Mouse (Mus musculus): ENCODE measurements around the gene Ecd.

The Ecd gene

DNA sequence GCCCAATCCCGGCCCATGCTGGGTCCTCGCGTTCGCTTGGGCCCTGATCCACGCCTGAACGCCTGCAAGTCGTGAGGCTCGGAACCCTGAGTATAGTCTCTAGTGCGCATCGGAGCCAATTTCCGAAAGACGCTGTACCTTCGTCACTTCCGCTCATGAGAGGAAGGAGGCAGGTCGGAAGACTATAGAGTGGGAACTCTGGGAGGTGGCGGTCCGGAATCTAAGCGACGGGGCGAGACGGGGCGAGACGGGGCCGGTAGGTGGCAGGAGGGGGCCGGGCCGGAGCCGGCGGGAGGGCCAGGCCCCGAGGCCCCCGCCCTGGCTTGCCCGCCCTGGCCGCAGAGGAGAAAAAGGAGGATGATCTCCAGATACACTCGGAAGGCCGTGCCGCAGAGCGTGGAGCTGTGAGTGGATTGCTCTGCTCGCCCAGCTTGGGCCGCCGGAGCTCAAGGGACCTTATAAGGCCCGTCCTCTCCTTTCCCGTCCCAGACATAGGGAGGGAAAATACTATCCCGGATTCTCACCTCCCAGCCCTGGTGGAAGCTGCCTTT is at the start of gene Ecd, which contains the start of gene Fam149b:
Ecd (minus strand) TSS at position 131 of the 551 bp plus-strand sequence.
Fam149b (plus strand) TSS at position 172 of the 551 bp plus-strand sequence.
- peak; percentile 96 for DNase-seq (ENCODE audit: extremely low spot score)

DNA sequence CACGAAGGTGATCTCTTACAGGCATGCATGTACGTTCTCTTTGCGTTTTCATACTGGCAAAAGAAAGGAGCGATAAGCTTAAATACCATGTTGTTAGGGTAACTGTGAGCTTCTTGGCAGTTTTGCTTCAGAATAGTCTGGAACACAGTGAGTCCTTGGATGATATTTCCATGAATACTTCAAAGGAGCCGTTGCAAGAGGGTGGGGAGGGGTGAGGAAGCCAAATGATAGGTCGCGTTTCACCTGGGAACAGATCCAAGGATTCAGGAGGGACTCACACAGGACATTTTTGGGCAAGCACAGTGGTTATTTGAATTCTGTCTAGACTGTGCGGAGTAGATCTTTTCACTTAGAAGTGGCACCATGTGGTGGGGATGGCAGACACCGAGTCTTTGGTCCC is 49.3 kb upstream of the Ecd start:
- DNase-seq (ENCODE audit: extremely low spot score) = no peak

DNA sequence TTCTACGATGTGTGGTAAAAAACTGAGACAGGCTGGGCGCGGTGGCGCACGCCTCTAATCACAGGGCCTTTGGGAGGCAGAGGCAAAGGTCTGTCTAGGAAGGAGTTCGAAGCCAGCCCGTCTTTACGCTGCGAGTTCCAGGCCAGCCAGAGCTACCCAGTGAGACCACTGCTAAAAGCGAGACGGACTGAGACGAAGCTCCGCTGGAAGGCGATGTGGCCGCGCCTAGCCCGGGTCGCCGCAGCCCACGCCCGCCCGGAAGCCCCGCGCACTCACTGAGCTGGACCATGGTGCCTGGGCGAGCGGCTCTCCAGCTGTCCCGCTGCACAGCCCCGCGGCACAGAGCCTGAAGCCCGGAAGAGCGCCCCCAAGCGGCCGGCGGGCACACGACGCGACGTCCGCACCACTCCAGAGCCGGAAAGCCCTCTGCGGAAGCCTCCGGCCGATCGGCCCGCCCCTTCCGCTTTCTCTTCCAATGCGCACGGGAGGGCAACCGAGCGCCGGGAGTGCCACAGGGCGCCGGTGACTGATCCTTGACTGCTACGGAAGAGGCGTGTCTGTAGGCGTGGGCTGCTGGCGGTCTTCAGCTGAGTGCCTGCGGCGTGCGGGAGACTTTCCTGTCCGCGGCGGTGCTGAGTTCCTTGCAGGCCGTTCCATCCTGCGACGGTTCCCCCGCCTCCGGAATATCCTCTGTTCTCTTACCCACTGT is 45.4 kb upstream of the Ecd start, which contains the start of gene Mrps16:
Mrps16 (minus strand) TSS at position 430 of the 709 bp plus-strand sequence.
- DNase-seq (ENCODE audit: extremely low spot score) = peak; percentile 93

DNA sequence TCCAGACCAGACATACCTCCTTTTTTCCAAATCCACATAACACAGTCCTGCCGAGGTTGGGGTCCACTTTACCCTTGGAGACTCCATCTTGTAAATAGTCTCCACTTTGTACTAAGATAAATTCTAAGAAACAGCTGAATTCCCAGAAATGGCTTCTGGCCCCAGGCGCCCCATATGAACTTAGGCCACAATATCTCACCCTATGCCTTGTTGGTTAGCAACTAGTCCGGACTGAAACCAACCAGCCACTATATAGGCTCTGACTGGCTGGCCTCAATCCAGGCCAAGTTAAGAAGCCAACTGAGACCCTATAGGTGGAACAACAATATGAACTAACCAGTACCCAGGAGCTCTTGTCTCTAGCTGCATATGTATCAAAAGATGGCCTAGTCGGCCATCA is 44.4 kb upstream of the Ecd start:
- no peak for DNase-seq (ENCODE audit: extremely low spot score)

DNA sequence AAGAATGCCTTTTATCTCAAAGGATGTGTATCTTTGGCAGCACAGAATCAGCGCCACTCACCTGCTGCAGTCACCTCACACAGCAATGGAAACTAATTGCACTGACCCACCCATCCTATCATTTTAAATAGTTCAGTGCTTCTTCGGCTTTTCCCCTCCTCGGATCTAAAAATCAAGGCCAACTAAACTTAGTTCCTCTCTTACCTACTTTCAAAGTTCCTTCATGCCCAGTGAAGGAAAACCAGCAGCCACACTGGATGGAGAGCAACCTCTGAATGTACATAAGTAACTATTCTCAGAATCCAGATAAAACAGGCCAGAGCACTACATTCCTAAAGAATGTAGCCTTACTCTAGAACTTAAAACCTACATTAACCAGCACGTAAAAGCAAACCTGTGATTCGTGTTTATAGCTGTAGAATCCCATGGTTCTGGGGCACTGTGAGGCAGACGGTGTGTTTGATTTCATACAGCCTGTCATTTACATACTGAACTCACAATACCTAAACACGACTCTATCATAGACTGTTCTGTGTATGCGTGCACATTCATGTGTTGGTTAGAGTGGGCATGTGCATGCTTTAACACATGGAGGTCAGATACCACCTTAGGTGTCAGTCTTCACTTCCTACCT is 41.6 kb upstream of the Ecd start:
- DNase-seq (ENCODE audit: extremely low spot score) = no peak

DNA sequence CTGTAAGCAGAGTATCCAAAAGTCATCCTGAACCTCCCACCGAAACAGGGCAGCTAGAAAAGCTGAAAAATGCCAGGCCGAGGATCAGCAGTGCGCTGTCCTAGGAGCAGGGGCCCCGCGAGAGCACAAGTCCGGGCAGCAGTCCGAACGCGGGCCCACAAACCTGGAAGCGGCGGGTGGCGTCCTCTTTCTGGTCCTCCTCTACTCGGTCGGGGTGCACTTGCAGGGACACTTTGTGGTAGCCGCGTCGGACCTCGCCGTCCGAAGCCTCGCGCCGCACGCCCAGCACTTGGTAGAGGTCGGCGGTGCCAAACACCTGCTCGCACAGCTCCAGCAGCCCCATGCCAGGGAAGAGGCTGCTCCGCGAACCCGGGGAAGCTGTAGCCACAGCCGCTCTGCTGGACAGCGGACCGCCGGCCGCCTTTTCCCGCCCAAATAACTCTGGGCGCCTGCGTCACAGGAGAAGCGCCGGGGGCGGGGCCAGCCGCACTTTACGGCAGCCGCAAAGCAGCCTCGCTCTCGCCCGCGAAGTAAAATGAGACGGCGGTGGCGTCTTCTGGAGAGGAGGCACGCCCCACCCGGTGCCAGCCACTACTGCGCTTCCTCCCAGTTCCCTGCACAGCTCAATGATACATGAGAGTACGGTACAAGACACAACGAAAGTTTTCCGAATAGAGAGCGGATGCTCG is 40.7 kb upstream of the Ecd start, which contains the start of gene Dnajc9:
Dnajc9 (minus strand) TSS at position 470 of the 689 bp plus-strand sequence.
- DNase-seq (ENCODE audit: extremely low spot score) = peak; percentile 93

DNA sequence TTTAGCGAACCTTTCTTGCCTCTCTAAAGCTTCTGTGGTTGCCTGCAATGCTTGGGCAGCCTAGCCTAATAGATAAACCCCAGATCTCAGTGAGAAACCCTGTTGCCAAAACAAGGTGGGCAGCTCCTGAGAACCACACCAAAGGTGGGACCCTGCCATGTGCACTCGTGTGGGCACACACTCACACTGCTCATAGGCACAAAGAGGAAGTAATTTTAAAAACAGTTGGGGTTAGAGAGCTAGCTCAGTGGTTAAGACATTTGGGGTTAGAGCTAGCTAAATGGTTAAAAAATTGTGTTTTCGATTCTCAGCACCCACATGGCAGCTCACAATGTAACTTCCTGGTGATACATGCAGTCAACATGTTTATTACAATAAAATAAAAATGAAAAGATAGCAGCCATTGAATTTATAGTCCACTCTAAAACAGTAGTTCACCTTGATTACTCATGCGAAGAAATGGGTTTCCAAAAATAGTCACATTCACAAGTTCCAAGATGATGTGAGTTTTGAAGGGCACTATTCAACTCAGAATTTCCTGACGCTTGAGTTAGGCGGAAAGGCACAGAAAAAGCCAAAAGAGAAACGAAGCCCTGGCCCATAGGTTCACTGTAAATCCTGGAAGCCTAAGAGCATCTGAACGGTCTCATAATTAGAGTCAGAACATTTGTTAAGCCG is 32.0 kb upstream of the Ecd start:
- no peak for DNase-seq (ENCODE audit: extremely low spot score)

DNA sequence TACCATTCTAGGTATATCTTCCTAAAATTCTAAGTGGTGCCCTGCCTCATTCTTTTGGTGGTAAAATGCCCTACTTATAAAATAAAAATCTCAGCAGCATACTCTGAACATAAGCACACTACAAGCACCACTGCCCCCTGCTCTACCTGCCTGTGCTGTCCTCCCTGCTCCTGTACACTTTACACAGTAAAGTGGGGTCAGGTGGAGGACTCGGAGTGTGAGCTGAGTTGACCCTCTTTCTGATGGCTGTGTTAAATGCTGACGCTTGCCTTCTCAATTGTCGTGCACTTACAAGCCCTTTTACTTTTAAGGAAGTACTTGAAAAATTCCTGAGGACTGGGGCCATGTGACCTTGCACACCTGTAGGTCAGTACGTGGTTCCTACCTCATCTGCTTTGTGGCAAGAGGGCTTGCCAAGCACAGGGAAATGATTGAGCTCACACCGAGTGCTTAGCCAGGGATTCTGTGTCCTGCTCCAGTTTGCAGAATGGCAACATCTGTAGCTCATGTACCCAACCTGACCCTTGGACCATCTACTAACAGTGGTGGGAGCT is 31.2 kb upstream of the Ecd start:
- DNase-seq (ENCODE audit: extremely low spot score) = no peak

DNA sequence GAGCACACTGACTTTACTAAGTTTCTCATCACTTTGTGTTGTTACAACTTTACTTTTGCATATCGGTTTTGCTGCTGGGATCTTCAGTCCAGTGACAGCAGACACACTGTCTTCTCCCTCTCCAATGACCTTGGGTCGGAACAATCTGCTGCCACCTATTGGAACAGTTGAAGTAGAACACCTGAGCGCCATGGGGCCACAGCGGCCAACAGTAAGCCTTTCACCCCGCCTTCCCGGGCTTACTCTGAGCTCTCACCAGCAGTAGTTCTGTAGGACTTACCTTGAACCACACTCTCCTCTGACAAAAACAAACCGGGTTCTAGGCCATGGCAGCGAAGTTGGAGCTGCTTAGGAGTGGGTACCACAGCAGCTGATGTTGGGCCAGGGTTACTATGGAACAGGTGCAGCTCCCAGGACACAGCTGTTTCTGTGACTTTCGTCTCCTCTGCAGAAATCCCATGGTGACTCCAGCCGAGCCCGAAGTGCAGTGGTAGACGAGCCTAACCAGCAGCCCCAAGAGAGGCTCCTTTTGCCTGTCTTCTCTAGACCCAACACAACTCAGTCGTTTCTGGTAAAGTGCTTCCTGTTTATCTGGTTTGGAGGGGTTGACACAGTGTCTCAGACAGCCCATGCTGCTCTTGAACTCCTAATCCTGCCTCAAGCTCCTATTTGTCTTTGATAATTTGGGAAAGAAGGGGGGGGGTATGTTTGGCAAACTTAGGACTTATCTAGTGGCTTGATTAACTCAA is 30.6 kb upstream of the Ecd start:
- DNase-seq (ENCODE audit: extremely low spot score) = peak; percentile 41

DNA sequence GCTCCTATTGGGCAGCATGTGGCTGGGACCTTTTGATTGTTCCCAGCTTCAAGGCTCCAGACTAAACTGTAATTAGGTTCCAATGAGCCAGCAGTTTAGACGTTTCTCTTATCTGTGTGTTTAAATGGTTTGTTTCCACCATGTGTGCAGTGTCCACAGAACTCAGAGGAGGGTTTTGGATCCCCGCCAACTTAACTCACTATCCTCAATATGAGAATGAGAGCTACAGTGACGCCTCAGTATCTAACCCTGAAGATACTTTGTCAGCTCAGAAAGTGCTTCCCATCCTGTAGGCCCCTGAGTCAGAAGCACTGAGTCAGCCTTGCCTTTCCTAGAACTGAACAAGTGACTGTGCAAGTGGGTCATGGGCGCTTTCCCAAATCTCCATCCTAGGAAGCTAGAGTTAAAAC is 29.2 kb upstream of the Ecd start:
- DNase-seq (ENCODE audit: extremely low spot score) = no peak

DNA sequence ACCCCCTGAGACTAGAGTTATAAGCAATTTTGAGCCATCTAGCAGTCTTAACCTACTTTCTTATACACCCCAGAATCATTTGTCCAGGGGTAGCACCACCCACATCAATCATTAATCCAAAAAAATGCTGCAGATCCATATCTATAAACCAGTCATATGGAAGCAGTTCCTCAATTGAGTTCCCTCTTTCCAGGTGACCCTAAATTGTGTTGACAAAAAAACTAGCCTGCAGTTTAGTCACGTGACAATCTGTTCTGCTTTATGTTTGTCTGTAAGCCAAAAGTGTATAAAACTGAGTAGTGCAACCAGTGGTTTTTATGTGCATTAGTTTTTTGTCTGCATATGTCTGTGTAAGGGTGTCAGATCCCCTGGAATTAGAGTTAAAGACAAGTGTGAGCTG is 23.9 kb upstream of the Ecd start:
- DNase-seq (ENCODE audit: extremely low spot score) = no peak

DNA sequence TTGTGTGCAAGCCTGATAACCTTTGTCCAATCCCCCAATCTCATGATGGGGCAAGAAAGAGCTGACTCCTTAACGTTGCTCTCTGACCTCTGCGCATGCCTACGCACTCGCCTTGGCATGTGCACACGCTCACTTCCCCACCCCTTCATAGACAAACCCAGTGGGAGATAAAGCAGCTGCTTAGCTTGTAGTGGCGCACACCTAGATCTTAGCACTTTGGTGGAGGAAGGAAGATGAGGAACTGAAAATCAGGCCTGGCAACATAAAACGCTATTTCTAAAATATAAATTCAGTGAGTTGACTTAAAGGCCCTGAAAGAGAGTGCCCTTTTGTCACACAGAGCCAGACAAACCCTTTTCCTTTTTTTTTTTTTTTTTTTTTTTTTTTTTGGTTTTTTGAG is 22.9 kb upstream of the Ecd start:
- no peak for DNase-seq (ENCODE audit: extremely low spot score)

DNA sequence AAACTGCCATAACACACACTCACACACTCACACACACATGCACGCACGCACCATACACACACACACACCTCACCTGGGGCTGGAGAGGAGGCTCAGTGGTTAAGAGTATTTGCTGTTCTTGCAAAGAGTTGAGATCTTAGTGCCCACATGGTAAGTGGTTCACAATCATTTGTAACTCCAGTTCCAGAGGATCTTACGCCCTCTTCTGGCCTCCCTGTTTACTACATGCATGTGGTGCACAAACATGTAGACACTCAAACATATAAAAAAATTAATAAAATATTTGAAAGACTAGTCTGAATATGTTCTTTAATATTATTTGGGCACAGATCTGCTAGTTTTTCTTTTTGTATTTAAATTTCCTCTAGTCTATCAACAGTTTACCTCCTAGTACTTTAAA is 20.4 kb upstream of the Ecd start:
- DNase-seq (ENCODE audit: extremely low spot score) = no peak

DNA sequence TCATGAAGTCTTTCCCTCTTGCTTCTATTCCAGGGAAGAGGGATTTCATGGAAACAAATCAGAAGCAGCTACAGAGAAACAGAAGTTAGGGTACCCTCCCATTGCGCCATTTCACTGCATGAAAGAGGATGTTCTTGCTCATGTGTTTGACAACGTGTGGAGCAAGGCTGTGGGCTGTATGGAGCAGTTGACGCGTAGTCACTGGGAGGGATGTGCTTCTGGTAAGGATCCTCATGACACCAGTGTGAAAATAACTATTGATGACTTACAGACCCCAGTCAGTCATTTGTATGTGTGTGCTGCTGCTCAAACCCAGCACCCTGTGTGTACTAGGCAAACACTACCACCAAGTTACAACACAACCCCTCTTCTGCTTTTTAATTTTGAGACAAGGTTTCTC is 15.3 kb upstream of the Ecd start:
- no peak for DNase-seq (ENCODE audit: extremely low spot score)

DNA sequence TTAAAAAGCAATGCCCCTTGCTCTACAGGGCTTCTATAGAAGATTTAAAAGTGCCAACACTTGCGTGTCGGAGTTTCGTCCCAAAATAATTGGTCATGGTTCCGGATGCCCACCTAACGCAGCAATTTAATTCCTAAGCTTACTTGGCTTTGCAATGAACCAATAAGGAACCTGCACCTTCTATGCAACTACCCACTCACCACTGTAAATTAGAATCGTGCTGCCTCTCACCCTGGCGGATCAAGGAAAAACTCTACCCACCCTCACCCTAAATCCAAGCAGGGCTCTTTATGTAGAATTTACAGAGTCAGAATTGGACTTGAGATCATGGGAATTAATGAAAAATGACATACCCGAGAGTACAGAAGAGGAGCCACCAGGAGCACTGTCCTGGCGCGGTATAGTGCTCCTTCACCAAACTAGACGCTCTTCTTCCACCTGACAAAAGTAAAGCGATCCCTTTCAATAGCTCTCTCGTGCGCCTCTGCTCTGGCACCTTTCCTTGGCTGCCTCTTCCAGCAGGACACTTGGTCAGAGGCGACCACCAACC is 405 bp downstream of the Ecd start:
- DNase-seq (ENCODE audit: extremely low spot score) = no peak

DNA sequence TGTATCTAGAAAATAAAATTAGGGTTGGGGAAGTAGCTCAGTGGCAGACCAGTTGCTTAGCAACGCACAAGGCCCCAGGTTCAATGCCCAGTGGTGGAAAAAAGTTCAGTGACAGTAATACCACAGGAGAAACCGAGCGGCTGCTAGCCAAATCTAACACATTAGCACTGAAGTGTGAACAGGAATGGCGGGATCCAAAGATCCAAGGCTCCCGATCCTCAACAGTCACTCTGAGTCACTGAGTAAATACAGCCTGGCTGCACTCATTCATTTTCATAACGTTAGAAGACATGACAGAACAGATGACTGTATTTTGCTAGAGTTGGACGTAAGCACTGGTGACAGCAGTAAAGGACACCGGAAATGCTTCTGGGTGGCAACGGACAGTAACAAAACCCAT is 2.0 kb downstream of the Ecd start:
- no peak for DNase-seq (ENCODE audit: extremely low spot score)

DNA sequence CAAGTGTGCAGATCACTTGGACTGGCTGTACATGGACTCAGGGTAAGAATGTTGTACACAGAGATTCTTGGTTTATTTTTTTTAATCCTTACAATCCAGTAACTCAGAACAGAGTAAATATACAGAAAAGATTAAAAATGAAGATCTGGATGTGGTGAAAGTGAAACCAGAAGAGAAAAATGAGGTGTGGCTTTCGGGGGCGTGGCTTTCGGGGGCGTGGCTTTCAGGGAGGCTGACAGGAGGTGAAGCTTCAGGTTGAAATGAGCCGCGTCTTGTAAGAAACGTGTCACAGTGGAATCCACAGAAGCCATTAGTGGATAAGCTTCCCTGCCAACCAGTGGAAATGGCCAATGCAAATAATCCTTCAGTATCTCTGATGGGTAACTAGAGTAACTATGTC is 7.1 kb downstream of the Ecd start:
- no peak for DNase-seq (ENCODE audit: extremely low spot score)

DNA sequence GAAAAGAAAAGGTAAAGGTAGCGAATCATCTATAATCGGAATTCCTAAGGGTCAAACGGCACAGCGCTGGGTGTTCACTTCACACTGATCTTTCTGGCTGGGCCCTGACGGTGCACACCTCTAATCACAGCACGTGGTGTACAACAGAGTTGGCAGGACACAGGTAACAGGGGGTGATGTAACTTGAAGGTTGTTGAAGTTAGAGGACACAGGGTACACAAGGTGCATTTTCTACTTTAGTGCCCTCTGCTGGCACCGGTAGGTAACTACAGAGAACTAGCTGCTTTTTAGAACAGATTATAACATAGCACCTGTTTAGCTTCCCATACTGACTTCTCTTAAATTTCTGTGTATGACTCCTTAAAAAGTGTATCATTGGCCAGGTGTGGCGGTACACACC is 7.8 kb downstream of the Ecd start:
- DNase-seq (ENCODE audit: extremely low spot score) = no peak

DNA sequence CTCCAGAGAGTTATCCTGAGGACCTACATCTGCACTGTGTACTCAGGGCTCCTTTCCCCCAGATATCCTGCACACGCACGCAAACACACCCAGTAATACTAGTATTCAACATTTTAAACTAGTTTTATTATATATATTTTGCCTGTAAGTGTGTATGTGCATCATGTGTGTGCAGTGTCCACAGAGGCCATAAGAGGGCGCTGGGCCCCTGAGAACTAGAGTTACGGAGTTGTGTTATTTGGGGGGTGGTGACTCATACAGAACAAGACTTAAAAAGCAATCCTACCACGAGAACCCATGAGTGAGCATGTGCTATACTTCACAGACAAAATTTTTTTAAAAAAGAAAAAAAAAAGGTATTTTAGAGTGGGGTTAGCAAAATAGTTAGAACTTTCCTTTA is 8.5 kb downstream of the Ecd start:
- no peak for DNase-seq (ENCODE audit: extremely low spot score)

DNA sequence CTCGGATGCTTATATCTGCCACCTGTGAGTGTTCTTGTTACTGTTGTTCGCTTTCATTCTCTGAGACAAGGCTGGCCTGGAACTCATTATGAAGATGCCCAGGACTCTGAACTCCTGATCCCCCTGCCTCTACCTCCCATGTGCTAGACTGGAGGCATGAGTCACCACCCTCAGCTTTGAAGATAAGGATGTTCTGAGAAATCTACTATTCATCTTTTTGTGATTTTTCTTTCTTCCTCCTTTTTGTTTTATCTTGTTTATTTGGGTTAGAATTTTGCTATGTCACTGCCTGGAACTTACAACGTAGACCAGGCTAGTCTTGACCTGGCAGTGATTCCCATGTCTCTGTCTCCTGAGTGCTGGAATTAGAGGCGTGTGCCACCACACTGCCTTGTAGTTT is 16.6 kb downstream of the Ecd start:
- DNase-seq (ENCODE audit: extremely low spot score) = no peak

DNA sequence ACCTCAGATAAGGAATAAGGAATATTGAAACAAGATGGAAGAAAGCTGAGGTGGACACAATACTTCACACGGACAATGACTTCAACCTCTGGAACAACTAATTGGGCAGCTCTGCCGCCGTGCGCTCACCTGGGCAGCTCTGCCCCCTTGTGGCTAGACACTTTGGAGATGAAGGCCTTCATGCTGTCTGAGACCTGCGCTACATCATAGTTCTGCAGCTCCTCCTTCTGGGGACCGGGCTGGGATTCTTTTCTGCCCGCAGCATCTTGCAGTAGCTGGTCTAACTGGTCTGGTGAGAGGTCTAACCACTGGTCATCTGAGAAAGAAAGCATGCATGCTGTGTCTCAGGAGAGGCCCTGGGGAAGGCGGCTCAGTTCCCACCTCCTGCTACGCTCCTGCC is 19.4 kb downstream of the Ecd start:
- DNase-seq (ENCODE audit: extremely low spot score) = peak; percentile 14
